Mouse (Mus musculus) cerebellum, adult 2 months (tissue): Measurements from ENCODE around the gene Hoxb4. TPM values are rescaled to one million over a fixed set of nuclear protein-coding genes. Genes with fewer than 3 reads are reported as not detected.

Experiments used
- DNase-seq, 2 experiments: peaks; one replicate each; pipeline ENCODE4 v3.0.0; 2021
- H3K27ac ChIP-seq: fragments of 200-500 bp; 2 replicates; pipeline ENCODE4 v1.5.1; 2012; ENCODE audit warnings: low read length, control low read depth, inconsistent platforms; ENCODE audit not compliant: insufficient read depth
- H3K27me3 ChIP-seq: fragments of 200-500 bp; 2 replicates; pipeline ENCODE4 v1.6.1; 2012; ENCODE audit warnings: inconsistent platforms, mild to moderate bottlenecking, low read length, moderate library complexity; ENCODE audit not compliant: control insufficient read depth, insufficient read depth
- H3K4me1 ChIP-seq: fragments of 200-500 bp; 2 replicates; pipeline ENCODE4 v1.6.1; 2011; ENCODE audit warnings: low read length; ENCODE audit not compliant: control insufficient read depth, insufficient read depth
- H3K4me3 ChIP-seq: fragments of 200-500 bp; replicated peaks from 2 replicates; pipeline ENCODE3; 2011; ENCODE audit warnings: mild to moderate bottlenecking, low read depth, low read length, control low read depth; ENCODE audit not compliant: insufficient read depth
- CTCF ChIP-seq: fragments of 200-500 bp; IDR thresholded peaks from 2 replicates; pipeline ENCODE4 v1.5.1; 2011; ENCODE audit warnings: low read depth, mild to moderate bottlenecking, control low read depth, low read length, moderate library complexity, borderline replicate concordance; ENCODE audit not compliant: insufficient read depth
- POLR2A ChIP-seq: fragments of 200-500 bp; IDR thresholded peaks from 2 replicates; pipeline ENCODE4 v1.6.1; 2011; ENCODE audit warnings: low read length, control low read depth, borderline replicate concordance; ENCODE audit not compliant: insufficient read depth
- WGBS: fragments of 180-500 bp; shearing (Covaris S2); methylation state at CpG from one replicate; pipeline ENCODE4 v1.1.7; 2018; 5-methylcytosine and 5-hydroxymethylcytosine counted together
- polyA plus RNA-seq: library from polyadenylated mRNA; depleted of rRNA; stranded (reverse); fragments of >200 nt; gene quantifications from 2 replicates; pipeline ENCODE4 v1.2.3, GENCODE M21; 2012; rRNA removed

Hoxb4 gene
- 1.5 TPM in 2 replicates for polyA plus RNA-seq

DNA sequence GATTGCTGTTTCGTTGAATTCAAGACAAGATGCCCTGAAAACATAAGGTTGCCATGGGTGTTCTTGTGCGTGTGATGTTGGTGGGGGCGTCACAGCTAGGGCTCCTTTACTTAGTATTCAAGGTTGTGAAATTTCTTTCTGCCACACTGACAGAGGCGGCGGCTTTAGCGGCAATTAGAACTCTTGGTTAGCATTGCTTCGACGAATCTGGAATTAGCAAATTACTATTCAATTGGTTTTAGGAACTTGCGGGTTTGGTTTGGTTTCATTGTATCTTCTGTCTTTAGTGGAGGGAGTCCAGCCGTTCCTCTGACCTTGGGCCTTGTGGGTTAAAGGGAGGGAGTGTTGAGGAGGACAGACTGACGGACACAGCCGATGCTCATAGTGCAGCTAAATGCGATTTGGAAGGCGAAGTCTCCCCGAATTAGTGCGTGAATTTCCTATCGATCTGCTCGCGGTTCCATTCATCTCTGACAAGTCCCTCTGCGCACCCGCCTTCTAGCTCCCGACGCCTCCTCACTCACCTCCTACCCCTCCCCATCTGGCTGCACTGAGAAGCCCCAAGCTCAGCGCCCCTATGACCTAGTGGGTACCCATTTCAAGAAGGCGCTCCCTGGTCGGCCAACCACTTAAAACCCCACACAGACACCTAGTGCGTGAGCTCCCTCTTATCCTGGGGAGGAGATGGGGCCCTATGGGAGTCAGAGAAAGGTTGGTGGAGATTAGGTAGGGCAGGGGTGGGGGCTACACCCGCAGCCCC, at the start of gene Hoxb4:
Gene Hoxb4, plus strand, starts transcription at position 660 of the 760 bp plus-strand sequence.
- DNase-seq: no peak
- WGBS: 3% methylated on average over 28 of the region's 28 CpGs
- no peaks in the 10 kb centered on the region for H3K4me1 ChIP-seq
- peaks cover 13% of the 10 kb centered on the region; the same call in 1 of the 2 replicates for H3K27me3 ChIP-seq
- no peak within 1 kb of the TSS for H3K4me3 ChIP-seq
- H3K27ac ChIP-seq: no peak within 1 kb of the TSS
- TF ChIP-seq POLR2A (no peak), CTCF (no peak)

DNA sequence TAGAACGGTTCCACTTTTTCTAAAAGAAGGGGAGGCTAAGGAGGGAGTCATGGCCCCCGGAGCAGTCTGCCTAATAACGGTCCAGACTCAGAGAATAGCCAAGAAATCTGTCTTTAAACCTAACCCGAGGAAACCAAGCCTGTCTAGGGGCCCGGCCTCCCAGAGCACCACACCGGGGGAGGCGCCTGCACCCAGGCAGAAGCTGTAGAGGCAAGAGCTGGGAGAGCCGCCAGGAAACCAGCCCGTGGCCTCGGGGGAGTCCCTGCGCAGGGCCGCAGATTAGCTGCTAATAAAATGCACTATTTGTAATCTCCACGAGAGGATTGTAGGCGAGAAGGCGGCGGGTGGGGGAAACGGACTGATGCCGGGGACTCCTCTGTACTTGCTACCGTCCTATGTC, 48.2 kb upstream of the Hoxb4 start:
- Histone ChIP-seq H3K27ac (no peak overlapping the region), H3K4me3 (no peak overlapping the region), H3K27me3 (peaks cover 15% of the 10 kb centered on the region; the same call in 1 of the 2 replicates), H3K4me1 (no peaks in the 10 kb centered on the region)
- 3% methylated on average over 19 of the region's 19 CpGs for WGBS
- DNase-seq: no peak
- TF ChIP-seq POLR2A (no peak), CTCF (no peak)

GRCm38 (mm10) chr11:96270996-96271540, 47.0 kb upstream of the Hoxb4 start, which contains the start of gene Hoxb9:
Gene Hoxb9, plus strand, starts transcription at chr11:96271457.
- DNase-seq: no peak
- no peak within 1 kb of the TSS for H3K27ac ChIP-seq
- no peak within 1 kb of the TSS for H3K4me3 ChIP-seq
- peaks cover 16% of the 10 kb centered on the region; the same call in 1 of the 2 replicates for H3K27me3 ChIP-seq
- TF ChIP-seq POLR2A (no peak), CTCF (no peak)
- 2% methylated on average over 40 of the region's 40 CpGs for WGBS
- H3K4me1 ChIP-seq: no peaks in the 10 kb centered on the region

DNA sequence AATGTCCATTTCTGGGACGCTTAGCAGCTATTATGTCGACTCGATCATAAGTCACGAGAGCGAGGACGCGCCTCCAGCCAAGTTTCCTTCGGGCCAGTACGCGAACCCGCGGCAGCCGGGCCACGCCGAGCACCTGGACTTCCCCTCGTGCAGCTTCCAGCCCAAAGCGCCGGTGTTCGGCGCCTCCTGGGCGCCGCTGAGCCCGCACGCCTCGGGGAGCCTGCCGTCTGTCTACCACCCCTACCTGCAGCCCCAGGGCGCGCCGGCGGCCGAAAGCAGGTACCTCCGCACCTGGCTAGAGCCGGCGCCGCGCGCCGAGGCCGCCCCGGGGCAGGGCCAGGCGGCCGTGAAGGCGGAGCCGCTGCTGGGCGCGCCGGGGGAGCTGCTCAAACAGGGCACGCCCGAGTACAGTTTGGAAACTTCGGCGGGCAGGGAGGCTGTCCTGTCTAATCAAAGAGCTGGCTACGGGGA, 46.5 kb upstream of the Hoxb4 start:
- TF ChIP-seq POLR2A: no peak
- no peak for TF ChIP-seq CTCF
- H3K27me3 ChIP-seq: peaks cover 16% of the 10 kb centered on the region; the same call in 1 of the 2 replicates
- no peak overlapping the region for H3K4me3 ChIP-seq
- DNase-seq: no peak
- under 1% methylated on average over 52 of the region's 52 CpGs for WGBS
- no peaks in the 10 kb centered on the region for H3K4me1 ChIP-seq
- H3K27ac ChIP-seq: no peak overlapping the region

- H3K27ac ChIP-seq: no peak overlapping the region
- no peaks in the 10 kb centered on the region for H3K4me1 ChIP-seq
- H3K27me3 ChIP-seq: peaks cover 14% of the 10 kb centered on the region; the same call in 1 of the 2 replicates
- TF ChIP-seq POLR2A (no peak), CTCF (no peak)
- WGBS: under 1% methylated on average over 58 of the region's 58 CpGs
- no peak overlapping the region for H3K4me3 ChIP-seq
- no peak for DNase-seq
Measured at GRCm38 (mm10) chr11:96272024-96272921, 45.8 kb upstream of the Hoxb4 start.

DNA sequence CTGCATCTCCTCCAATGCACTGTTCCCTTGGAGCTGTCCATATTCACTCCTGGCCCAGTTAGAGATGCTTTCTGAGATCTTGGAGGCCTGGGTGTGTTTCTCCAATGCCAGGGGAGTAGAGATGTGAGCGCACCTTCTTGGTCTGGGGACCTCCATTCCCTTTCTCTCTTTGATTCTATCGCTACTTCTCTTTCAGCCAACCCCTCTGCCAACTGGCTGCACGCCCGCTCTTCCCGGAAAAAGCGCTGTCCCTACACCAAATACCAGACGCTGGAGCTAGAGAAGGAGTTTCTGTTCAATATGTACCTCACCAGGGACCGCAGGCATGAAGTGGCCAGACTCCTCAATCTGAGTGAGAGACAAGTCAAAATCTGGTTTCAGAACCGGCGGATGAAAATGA, 43.6 kb upstream of the Hoxb4 start:
- H3K27ac ChIP-seq: no peak overlapping the region
- no peaks in the 10 kb centered on the region for H3K4me1 ChIP-seq
- H3K27me3 ChIP-seq: peaks cover 13% of the 10 kb centered on the region; the same call in 1 of the 2 replicates
- TF ChIP-seq POLR2A (no peak), CTCF (no peak)
- H3K4me3 ChIP-seq: no peak overlapping the region
- 7% methylated on average over 10 of the region's 10 CpGs for WGBS
- DNase-seq: no peak

- H3K4me1 ChIP-seq: no peaks in the 10 kb centered on the region
- 3% methylated on average over 4 of the region's 4 CpGs for WGBS
Measured at GRCm38 (mm10) chr11:96275896-96276295, 42.2 kb upstream of the Hoxb4 start.

More at GRCm38 (mm10) chr11:96275896-96276295, 42.2 kb upstream of the Hoxb4 start:
- TF ChIP-seq POLR2A (no peak), CTCF (no peak)
- DNase-seq: no peak
- no peak overlapping the region for H3K4me3 ChIP-seq
- no peak overlapping the region for H3K27ac ChIP-seq
- H3K27me3 ChIP-seq: peaks cover 8% of the 10 kb centered on the region; the same call in 1 of the 2 replicates
